Mouse (Mus musculus): ENCODE results near the gene Gas2l1. TPM values are rescaled to one million over a fixed set of nuclear protein-coding genes. Genes with fewer than 3 reads are reported as not detected.

Gas2l1 gene
- polyA plus RNA-seq, 1 experiment from 2014 or later: 14.9 TPM

- H3K27ac ChIP-seq (ENCODE audit: low read depth): no peak within 1 kb of the TSS
- no peaks in the 10 kb centered on the region for H3K9me3 ChIP-seq (ENCODE audit: low read length)
- no peaks in the 10 kb centered on the region for H3K36me3 ChIP-seq (replicated peaks; ENCODE audit: insufficient read depth, low read length)
- H3K4me1 ChIP-seq (ENCODE audit: insufficient read depth): peaks cover 41% of the 10 kb centered on the region
- ATAC-seq (no peak), DNase-seq (peak; percentile 64)
- WGBS (ENCODE audit: insufficient replicate concordance): 3% methylated on average over 69 of the region's 77 CpGs
- H3K27me3 ChIP-seq (ENCODE audit: insufficient read depth, low read length): peaks cover 74% of the 10 kb centered on the region
- H3K4me3 ChIP-seq (ENCODE audit: low read depth, low read length): peak within 1 kb of the TSS; percentile 50
- H3K4me2 ChIP-seq (ENCODE audit: low read depth, low read length): peak within 1 kb of the TSS; percentile 82
- TF ChIP-seq EP300 (IDR thresholded peaks at IDR 0.05; ENCODE audit: low read depth) (no peak), CTCF (IDR thresholded peaks at IDR 0.05; ENCODE audit: low read depth) (no peak)
- peak within 1 kb of the TSS; percentile 47 for H3K9ac ChIP-seq (replicated peaks)
Measured at GRCm38 (mm10) chr11:5057856-5058641, 7.1 kb downstream of the Gas2l1 start, which contains the start of gene Rasl10a. Gene Rasl10a (plus strand): TSS chr11:5058128.

DNA sequence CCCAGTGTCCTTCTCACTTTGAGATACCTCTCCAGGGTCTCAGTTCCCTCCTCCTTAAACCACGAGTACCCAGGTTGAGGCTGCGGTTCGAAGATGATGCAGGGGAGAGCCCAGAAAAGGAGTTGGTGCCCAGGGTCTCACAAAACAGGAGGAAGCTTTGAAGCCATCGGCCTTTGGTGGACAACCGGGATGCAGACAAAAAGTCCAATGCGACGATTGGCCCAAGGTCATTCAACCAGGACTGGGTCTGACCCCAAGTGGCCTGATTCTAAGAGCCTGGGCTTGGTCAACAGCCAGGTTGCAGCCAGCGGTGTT lies 7.6 kb downstream of the Gas2l1 start:
- H3K4me2 ChIP-seq (ENCODE audit: low read depth, low read length): peak overlapping the region; percentile 82
- DNase-seq (no peak), ATAC-seq (no peak)
- peak overlapping the region; percentile 50 for H3K4me3 ChIP-seq (ENCODE audit: low read depth, low read length)
- no peaks in the 10 kb centered on the region for H3K9me3 ChIP-seq (ENCODE audit: low read length)
- no peaks in the 10 kb centered on the region for H3K36me3 ChIP-seq (replicated peaks; ENCODE audit: insufficient read depth, low read length)
- H3K9ac ChIP-seq (replicated peaks): no peak overlapping the region; the same call in 1 of the 2 replicates
- H3K4me1 ChIP-seq (ENCODE audit: insufficient read depth): peaks cover 40% of the 10 kb centered on the region
- H3K27me3 ChIP-seq (ENCODE audit: insufficient read depth, low read length): peaks cover 69% of the 10 kb centered on the region
- 24% methylated on average over 8 of the region's 8 CpGs for WGBS (ENCODE audit: insufficient replicate concordance)
- H3K27ac ChIP-seq (ENCODE audit: low read depth): no peak overlapping the region
- TF ChIP-seq CTCF (IDR thresholded peaks at IDR 0.05; ENCODE audit: low read depth) (no peak), EP300 (IDR thresholded peaks at IDR 0.05; ENCODE audit: low read depth) (no peak)

DNA sequence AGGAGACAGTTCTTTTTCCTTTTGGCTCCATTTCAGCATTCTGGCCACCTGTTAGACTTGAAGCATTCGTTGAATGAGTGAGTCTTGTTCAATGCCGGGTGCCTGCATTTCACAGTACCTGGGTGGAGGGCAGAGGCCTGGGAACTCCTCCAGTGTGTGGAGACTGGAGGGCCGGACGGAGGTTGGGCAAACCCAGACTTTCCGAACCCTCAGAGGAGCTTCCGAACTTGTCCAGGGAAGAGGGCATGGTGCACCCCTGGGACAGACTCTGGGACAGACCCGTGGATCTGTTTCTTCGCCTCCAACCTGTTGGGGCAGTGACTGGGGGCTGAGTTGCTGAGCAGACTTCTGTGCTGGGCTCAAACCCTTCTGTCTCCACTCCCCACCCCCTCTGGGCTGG lies 8.1 kb downstream of the Gas2l1 start:
- peaks cover 64% of the 10 kb centered on the region for H3K27me3 ChIP-seq (ENCODE audit: insufficient read depth, low read length)
- H3K9me3 ChIP-seq (ENCODE audit: low read length): no peaks in the 10 kb centered on the region
- no peak overlapping the region for H3K27ac ChIP-seq (ENCODE audit: low read depth)
- DNase-seq (no peak), ATAC-seq (no peak)
- no peak overlapping the region for H3K9ac ChIP-seq (replicated peaks)
- WGBS (ENCODE audit: insufficient replicate concordance): 68% methylated on average over 8 of the region's 8 CpGs
- TF ChIP-seq CTCF (IDR thresholded peaks at IDR 0.05; ENCODE audit: low read depth) (no peak), EP300 (IDR thresholded peaks at IDR 0.05; ENCODE audit: low read depth) (no peak)
- no peaks in the 10 kb centered on the region for H3K36me3 ChIP-seq (replicated peaks; ENCODE audit: insufficient read depth, low read length)
- no peak overlapping the region for H3K4me2 ChIP-seq (ENCODE audit: low read depth, low read length)
- no peak overlapping the region for H3K4me3 ChIP-seq (ENCODE audit: low read depth, low read length)
- peaks cover 36% of the 10 kb centered on the region for H3K4me1 ChIP-seq (ENCODE audit: insufficient read depth)

- H3K9me3 ChIP-seq (ENCODE audit: low read length): no peaks in the 10 kb centered on the region
- H3K27ac ChIP-seq (ENCODE audit: low read depth): no peak overlapping the region
- H3K27me3 ChIP-seq (ENCODE audit: insufficient read depth, low read length): peaks cover 56% of the 10 kb centered on the region
- no peaks in the 10 kb centered on the region for H3K36me3 ChIP-seq (replicated peaks; ENCODE audit: insufficient read depth, low read length)
- H3K9ac ChIP-seq (replicated peaks): no peak overlapping the region
- H3K4me2 ChIP-seq (ENCODE audit: low read depth, low read length): no peak overlapping the region
- H3K4me3 ChIP-seq (ENCODE audit: low read depth, low read length): no peak overlapping the region
- 54% methylated on average over 23 of the region's 23 CpGs for WGBS (ENCODE audit: insufficient replicate concordance)
- no peak for DNase-seq
- ATAC-seq: no peak
- H3K4me1 ChIP-seq (ENCODE audit: insufficient read depth): peaks cover 29% of the 10 kb centered on the region
- TF ChIP-seq EP300 (IDR thresholded peaks at IDR 0.05; ENCODE audit: low read depth): no peak
- TF ChIP-seq CTCF (IDR thresholded peaks at IDR 0.05; ENCODE audit: low read depth): no peak
Measured at GRCm38 (mm10) chr11:5055945-5056938, 8.9 kb downstream of the Gas2l1 start.

GRCm38 (mm10) chr11:5054874-5055273 lies 10.3 kb downstream of the Gas2l1 start:
- H3K27ac ChIP-seq (ENCODE audit: low read depth): no peak overlapping the region
- WGBS (ENCODE audit: insufficient replicate concordance): 64% methylated on average over 6 of the region's 6 CpGs
- H3K9ac ChIP-seq (replicated peaks): no peak overlapping the region
- no peak overlapping the region for H3K4me3 ChIP-seq (ENCODE audit: low read depth, low read length)
- ATAC-seq (no peak), DNase-seq (no peak)
- TF ChIP-seq EP300 (IDR thresholded peaks at IDR 0.05; ENCODE audit: low read depth): no peak
- TF ChIP-seq CTCF (IDR thresholded peaks at IDR 0.05; ENCODE audit: low read depth): no peak
- no peaks in the 10 kb centered on the region for H3K9me3 ChIP-seq (ENCODE audit: low read length)
- H3K4me2 ChIP-seq (ENCODE audit: low read depth, low read length): no peak overlapping the region
- peaks cover 25% of the 10 kb centered on the region for H3K4me1 ChIP-seq (ENCODE audit: insufficient read depth)
- peaks cover 43% of the 10 kb centered on the region for H3K27me3 ChIP-seq (ENCODE audit: insufficient read depth, low read length)
- H3K36me3 ChIP-seq (replicated peaks; ENCODE audit: insufficient read depth, low read length): no peaks in the 10 kb centered on the region

- H3K27ac ChIP-seq (ENCODE audit: low read depth): no peak overlapping the region
- DNase-seq (no peak), ATAC-seq (no peak)
- H3K4me3 ChIP-seq (ENCODE audit: low read depth, low read length): no peak overlapping the region
- no peaks in the 10 kb centered on the region for H3K36me3 ChIP-seq (replicated peaks; ENCODE audit: insufficient read depth, low read length)
- WGBS (ENCODE audit: insufficient replicate concordance): 80% methylated on average over 14 of the region's 14 CpGs
- no peak overlapping the region for H3K9ac ChIP-seq (replicated peaks)
- H3K4me1 ChIP-seq (ENCODE audit: insufficient read depth): peaks cover 18% of the 10 kb centered on the region
- no peak for TF ChIP-seq CTCF (IDR thresholded peaks at IDR 0.05; ENCODE audit: low read depth)
- TF ChIP-seq EP300 (IDR thresholded peaks at IDR 0.05; ENCODE audit: low read depth): no peak
- H3K27me3 ChIP-seq (ENCODE audit: insufficient read depth, low read length): peaks cover 36% of the 10 kb centered on the region
- H3K9me3 ChIP-seq (ENCODE audit: low read length): no peaks in the 10 kb centered on the region
- H3K4me2 ChIP-seq (ENCODE audit: low read depth, low read length): no peak overlapping the region
Measured at GRCm38 (mm10) chr11:5054151-5054550, 11.0 kb downstream of the Gas2l1 start.
